Mouse (Mus musculus) intestine, embryonic 15.5 days (tissue): ENCODE measurements at regions not wholly inside any gene's neighbourhood (a gene's known extent, or its start where the extent isn't known, plus 50 kb on each side); places are given as distances from the start of the nearest gene placed in this dataset.

Source experiments
- ATAC-seq: fragments of 200-750 bp; cut with Nextera tagmentation; 2 replicates; pipeline ENCODE4 v1.8.0; 2017; ENCODE audit warnings: moderate TSS enrichment, moderate library complexity
- H3K27ac ChIP-seq: fragments of 300-500 bp; sonication (generic); 2 replicates; pipeline ENCODE4 v1.5.1; 2015; ENCODE audit warnings: mild to moderate bottlenecking, inconsistent platforms
- H3K27me3 ChIP-seq: fragments of 300-500 bp; sonication (generic); replicated peaks from 2 replicates; pipeline ENCODE4 v1.6.1; 2015; ENCODE audit warnings: inconsistent platforms
- H3K36me3 ChIP-seq: fragments of 300-500 bp; sonication (generic); 2 replicates; pipeline ENCODE4 v1.6.1; 2015; ENCODE audit warnings: inconsistent platforms
- H3K4me1 ChIP-seq: fragments of 300-500 bp; sonication (generic); replicated peaks from 2 replicates; pipeline ENCODE4 v1.6.1; 2015; ENCODE audit warnings: inconsistent platforms
- H3K4me2 ChIP-seq: fragments of 300-500 bp; sonication (generic); replicated peaks from 2 replicates; pipeline ENCODE4 v1.6.1; 2015; ENCODE audit warnings: mild to moderate bottlenecking, inconsistent platforms
- H3K4me3 ChIP-seq: fragments of 300-500 bp; sonication (generic); replicated peaks from 2 replicates; pipeline ENCODE4 v1.5.1; 2015; ENCODE audit warnings: inconsistent platforms
- H3K9ac ChIP-seq: fragments of 300-500 bp; sonication (generic); 2 replicates; pipeline ENCODE4 v1.6.1; 2015; ENCODE audit warnings: inconsistent platforms
- H3K9me3 ChIP-seq: fragments of 300-500 bp; sonication (generic); 2 replicates; pipeline ENCODE4 v1.6.1; 2016; ENCODE audit warnings: inconsistent platforms
- WGBS: fragments of 180-500 bp; shearing (Covaris S2); methylation state at CpG from one replicate; pipeline ENCODE4 v1.1.7; 2015; 5-methylcytosine and 5-hydroxymethylcytosine counted together

- WGBS, result 39% methylated on average over 9 of the region's 9 CpGs
- Histone ChIP-seq H3K4me2 (no peak overlapping the region), H3K27me3 (no peaks in the 10 kb centered on the region), H3K36me3 (no peaks in the 10 kb centered on the region), H3K4me1 (0 out of 2 replicates have a peak, but pooled peaks cover 4% of the 10 kb centered on the region), H3K9me3 (no peaks in the 10 kb centered on the region), H3K9ac (no peak overlapping the region), H3K27ac (no peak overlapping the region), H3K4me3 (no peak overlapping the region)
- 0 out of 2 replicates have a peak, but pooled peaks have one; percentile 17 for ATAC-seq
These were observed 185.1 kb downstream of the Snx10 start for GRCm38 (mm10) chr6:51708668-51709339.

GRCm38 (mm10) chr6:51709340-51710067, 185.8 kb downstream of the Snx10 start:
- Histone ChIP-seq H3K4me3 (no peak overlapping the region), H3K27me3 (no peaks in the 10 kb centered on the region), H3K27ac (no peak overlapping the region), H3K4me2 (no peak overlapping the region), H3K9ac (no peak overlapping the region), H3K4me1 (0 out of 2 replicates have a peak, but pooled peaks cover 4% of the 10 kb centered on the region), H3K9me3 (no peaks in the 10 kb centered on the region), H3K36me3 (no peaks in the 10 kb centered on the region)
- ATAC-seq, result 0 out of 2 replicates have a peak, but pooled peaks have one; percentile 23
- 30% methylated on average over 11 of the region's 11 CpGs for WGBS

- Histone ChIP-seq H3K4me1 (0 out of 2 replicates have a peak, but pooled peaks cover 4% of the 10 kb centered on the region), H3K27me3 (no peaks in the 10 kb centered on the region), H3K9ac (no peak overlapping the region), H3K9me3 (no peaks in the 10 kb centered on the region), H3K4me2 (no peak overlapping the region), H3K4me3 (no peak overlapping the region), H3K27ac (no peak overlapping the region), H3K36me3 (no peaks in the 10 kb centered on the region)
- WGBS, result 60% methylated on average over 5 of the region's 5 CpGs
- ATAC-seq, result peak; percentile 43
These were observed 186.5 kb downstream of the Snx10 start for GRCm38 (mm10) chr6:51710153-51710552.

DNA sequence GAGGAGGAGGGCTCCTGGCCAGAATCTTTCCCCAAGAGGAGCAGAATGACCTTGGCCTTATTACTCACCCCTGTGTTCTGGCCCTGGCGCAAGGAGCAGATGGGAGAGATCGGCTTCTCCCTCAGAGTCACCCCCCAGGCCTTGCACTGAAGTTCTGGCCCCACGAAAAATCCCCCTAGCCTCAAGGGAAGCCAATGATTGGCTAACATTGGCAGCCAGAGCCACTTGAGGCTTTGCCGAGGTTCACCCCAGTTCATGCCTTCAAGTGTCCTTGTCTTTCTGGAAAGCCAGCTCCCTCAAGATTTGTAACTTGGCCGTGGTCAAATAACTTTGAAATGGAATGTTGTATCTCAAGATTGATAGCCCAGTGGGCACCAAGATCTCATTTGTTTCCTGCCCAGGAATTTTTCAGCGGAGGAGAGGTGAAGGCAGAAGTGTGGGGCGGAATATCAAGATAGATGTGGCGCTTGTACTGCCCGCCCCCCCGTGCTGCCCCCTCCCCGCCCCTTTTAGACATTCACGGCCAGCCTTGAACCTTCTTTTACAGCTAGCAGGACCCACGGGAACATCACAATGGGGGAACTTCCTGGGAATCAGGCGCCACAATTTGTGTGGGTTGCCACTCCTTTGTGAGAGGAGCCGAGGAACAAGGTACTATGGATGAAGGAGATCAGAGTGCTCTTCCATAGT, 187.4 kb downstream of the Snx10 start:
- H3K4me2 ChIP-seq, result no peak overlapping the region
- no peak overlapping the region for H3K27ac ChIP-seq
- no peak overlapping the region for H3K9ac ChIP-seq
- no peak overlapping the region for H3K4me3 ChIP-seq
- ATAC-seq, result no peak
- H3K4me1 ChIP-seq, result 0 out of 2 replicates have a peak, but pooled peaks cover 4% of the 10 kb centered on the region
- H3K27me3 ChIP-seq, result no peaks in the 10 kb centered on the region
- WGBS, result 77% methylated on average over 15 of the region's 15 CpGs
- no peaks in the 10 kb centered on the region for H3K36me3 ChIP-seq
- H3K9me3 ChIP-seq, result no peaks in the 10 kb centered on the region

DNA sequence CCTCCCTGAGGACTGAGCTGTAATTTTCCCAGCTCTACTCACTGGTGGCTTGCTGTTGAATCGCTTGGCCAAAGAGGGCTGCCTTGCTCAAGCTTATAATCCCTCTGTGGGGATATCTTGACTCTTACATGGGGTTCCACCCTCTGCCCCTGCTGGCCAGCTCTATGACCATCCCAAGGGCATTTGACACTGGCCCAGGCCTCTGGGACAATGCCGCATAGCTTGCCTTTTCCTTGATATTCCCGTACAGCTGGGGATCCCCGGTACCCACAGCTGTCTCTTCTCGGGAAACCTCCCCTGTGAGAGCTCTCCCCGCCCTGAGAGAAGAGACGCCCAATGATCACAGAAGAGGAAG, 187.9 kb downstream of the Snx10 start:
- Histone ChIP-seq H3K27me3 (no peaks in the 10 kb centered on the region), H3K36me3 (no peaks in the 10 kb centered on the region), H3K9ac (no peak overlapping the region), H3K4me2 (no peak overlapping the region), H3K4me3 (no peak overlapping the region), H3K4me1 (0 out of 2 replicates have a peak, but pooled peaks cover 4% of the 10 kb centered on the region), H3K27ac (no peak overlapping the region), H3K9me3 (no peaks in the 10 kb centered on the region)
- ATAC-seq, result no peak
- WGBS, result 79% methylated on average over 7 of the region's 7 CpGs

DNA sequence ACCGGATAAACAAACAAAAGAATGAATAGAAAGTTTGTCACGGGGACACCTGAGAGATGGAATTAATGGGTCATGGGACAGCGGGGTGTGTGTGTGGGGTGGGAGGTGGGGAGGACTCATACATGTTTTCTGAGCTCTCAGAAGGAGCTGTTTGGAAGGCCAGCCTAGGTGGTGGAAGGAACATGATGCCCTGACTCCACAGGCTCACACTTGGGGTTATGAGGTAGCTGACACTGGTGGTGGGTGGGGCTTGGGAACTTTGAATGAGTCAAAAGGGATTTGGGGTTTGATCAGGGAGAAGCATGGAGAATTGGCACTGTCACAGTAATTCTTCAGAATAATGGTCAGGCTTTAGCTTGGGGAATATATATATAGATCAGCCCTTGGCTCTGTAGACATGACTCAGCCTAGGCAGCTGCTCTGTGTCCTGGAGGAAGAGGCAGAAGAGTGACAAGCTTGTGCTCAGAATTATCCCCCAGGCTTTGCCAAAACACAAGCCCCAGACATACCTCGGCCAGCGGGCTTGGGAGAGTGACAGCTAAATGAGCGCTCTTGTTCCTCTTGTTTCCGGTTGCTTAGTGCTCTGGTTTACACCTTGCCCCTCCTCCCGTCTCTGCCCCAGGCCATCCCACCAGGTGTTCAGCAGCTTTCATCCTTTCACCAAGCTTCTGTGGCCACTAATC, 191.6 kb downstream of the Snx10 start:
- WGBS, result 44% methylated on average over 8 of the region's 8 CpGs
- H3K27me3 ChIP-seq, result no peaks in the 10 kb centered on the region
- no peak overlapping the region for H3K9ac ChIP-seq
- ATAC-seq, result no peak
- no peak overlapping the region for H3K4me3 ChIP-seq
- H3K36me3 ChIP-seq, result no peaks in the 10 kb centered on the region
- no peak overlapping the region for H3K4me2 ChIP-seq
- no peaks in the 10 kb centered on the region for H3K4me1 ChIP-seq
- no peaks in the 10 kb centered on the region for H3K9me3 ChIP-seq
- no peak overlapping the region for H3K27ac ChIP-seq

- no peak overlapping the region for H3K4me2 ChIP-seq
- H3K36me3 ChIP-seq, result no peaks in the 10 kb centered on the region
- H3K9me3 ChIP-seq, result no peaks in the 10 kb centered on the region
- WGBS, result 46% methylated on average over 7 of the region's 7 CpGs
- H3K27me3 ChIP-seq, result no peaks in the 10 kb centered on the region
- H3K4me1 ChIP-seq, result no peaks in the 10 kb centered on the region
- H3K27ac ChIP-seq, result no peak overlapping the region
- ATAC-seq, result peak; percentile 58; the same call in 1 of the 2 replicates
- no peak overlapping the region for H3K4me3 ChIP-seq
- H3K9ac ChIP-seq, result no peak overlapping the region
These were observed 193.7 kb downstream of the Snx10 start for GRCm38 (mm10) chr6:51717386-51717785.

DNA sequence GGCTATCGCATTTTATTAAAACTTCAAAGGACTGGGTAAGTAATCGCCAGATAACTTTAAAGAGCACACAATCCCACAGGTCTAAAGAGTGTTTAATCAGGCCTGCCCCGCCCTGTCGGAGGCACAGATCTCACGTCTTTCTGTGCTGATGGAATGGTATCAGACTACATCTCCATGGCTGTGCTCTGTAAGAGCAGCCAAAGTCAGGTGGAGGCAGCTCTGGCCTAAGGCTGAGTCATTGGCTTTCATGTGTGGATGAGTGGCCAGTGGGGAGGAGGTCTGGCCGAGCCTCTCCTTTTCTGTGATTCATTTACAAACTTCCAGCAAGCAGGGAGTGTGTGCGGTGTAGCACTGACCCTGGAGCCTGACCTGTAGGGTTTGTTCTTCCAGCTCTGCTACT, 197.0 kb downstream of the Snx10 start:
- WGBS, result 48% methylated on average over 7 of the region's 7 CpGs
- no peak overlapping the region for H3K4me2 ChIP-seq
- H3K27ac ChIP-seq, result no peak overlapping the region
- no peaks in the 10 kb centered on the region for H3K9me3 ChIP-seq
- no peak overlapping the region for H3K4me3 ChIP-seq
- H3K4me1 ChIP-seq, result no peaks in the 10 kb centered on the region
- no peaks in the 10 kb centered on the region for H3K27me3 ChIP-seq
- peak; percentile 96 for ATAC-seq
- no peak overlapping the region for H3K9ac ChIP-seq
- no peaks in the 10 kb centered on the region for H3K36me3 ChIP-seq

- H3K4me2 ChIP-seq, result no peak overlapping the region
- no peak overlapping the region for H3K4me3 ChIP-seq
- H3K4me1 ChIP-seq, result no peaks in the 10 kb centered on the region
- H3K27ac ChIP-seq, result no peak overlapping the region
- H3K9ac ChIP-seq, result no peak overlapping the region
- WGBS, result 30% methylated on average over 4 of the region's 4 CpGs
- H3K27me3 ChIP-seq, result no peaks in the 10 kb centered on the region
- H3K9me3 ChIP-seq, result no peaks in the 10 kb centered on the region
- ATAC-seq, result no peak
- H3K36me3 ChIP-seq, result no peaks in the 10 kb centered on the region
These were observed 199.4 kb downstream of the Snx10 start for GRCm38 (mm10) chr6:51723053-51723452.

DNA sequence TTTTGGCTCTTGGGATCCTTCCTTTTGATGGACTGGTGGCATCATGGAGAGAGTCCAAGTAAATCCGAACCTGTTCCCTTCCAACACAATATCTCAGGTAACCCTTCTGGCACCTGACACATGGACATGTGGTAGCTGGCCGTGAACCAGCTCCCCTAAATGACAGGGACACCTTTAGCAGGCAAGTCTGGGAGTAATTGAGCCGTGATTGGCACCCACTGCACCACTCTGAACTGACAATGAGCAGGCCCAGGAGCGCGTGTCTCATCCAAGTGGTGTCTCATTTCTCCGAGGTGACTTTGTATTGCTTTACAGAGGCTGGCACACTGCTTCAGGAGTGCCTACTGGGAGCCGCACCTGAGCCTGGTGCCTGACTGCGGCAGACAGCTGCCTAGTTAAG, 203.5 kb downstream of the Snx10 start:
- ATAC-seq, result no peak
- H3K36me3 ChIP-seq, result no peaks in the 10 kb centered on the region

DNA sequence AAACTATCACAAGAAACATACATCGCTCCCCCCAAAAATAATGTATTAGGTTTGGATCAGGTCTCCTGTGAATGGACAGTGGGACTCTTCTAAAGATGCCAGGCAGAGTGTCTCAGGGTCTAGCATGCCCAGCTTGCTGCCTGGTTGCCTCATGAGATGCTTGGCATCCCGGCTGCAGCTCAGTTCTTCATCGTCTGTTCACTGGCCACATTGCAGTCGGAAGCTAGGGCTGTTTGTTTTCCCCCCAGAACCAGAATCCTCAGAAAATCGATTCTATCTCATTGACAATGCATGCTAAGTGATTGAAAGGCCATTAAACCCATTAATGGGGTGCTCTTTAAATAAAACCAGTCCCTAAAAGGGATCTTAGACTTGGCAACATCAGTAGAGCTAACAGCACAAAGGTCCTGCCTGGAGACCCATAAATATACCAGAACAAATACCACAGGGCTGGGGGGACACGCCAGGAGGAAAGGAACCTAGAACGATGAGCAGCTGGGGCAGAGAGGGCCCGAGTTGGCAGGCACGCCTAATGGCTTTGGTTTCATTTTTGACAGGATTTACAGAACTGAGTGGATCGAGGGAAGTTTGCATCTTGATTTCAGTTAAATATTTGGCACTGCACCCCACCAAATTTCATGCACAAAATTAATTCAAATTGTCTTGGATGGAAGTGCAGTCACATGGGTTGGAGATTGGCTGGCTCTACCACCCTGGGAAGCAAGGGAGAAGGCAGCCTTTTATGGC, 205.3 kb downstream of the Snx10 start:
- Histone ChIP-seq H3K4me2 (no peak overlapping the region), H3K9ac (no peak overlapping the region), H3K4me1 (no peaks in the 10 kb centered on the region), H3K9me3 (no peaks in the 10 kb centered on the region), H3K27me3 (no peaks in the 10 kb centered on the region), H3K27ac (no peak overlapping the region), H3K36me3 (no peaks in the 10 kb centered on the region), H3K4me3 (no peak overlapping the region)
- ATAC-seq, result no peak
- WGBS, result 65% methylated on average over 10 of the region's 10 CpGs

More for the DNA sequence above, 203.5 kb downstream of the Snx10 start:
- H3K4me1 ChIP-seq, result no peaks in the 10 kb centered on the region
- no peak overlapping the region for H3K9ac ChIP-seq
- H3K4me2 ChIP-seq, result no peak overlapping the region
- WGBS, result 86% methylated on average over 8 of the region's 8 CpGs
- no peak overlapping the region for H3K4me3 ChIP-seq
- H3K27me3 ChIP-seq, result no peaks in the 10 kb centered on the region
- no peak overlapping the region for H3K27ac ChIP-seq
- H3K9me3 ChIP-seq, result no peaks in the 10 kb centered on the region
